Mouse (Mus musculus) gastrocnemius, postnatal 25 days (tissue): ENCODE data around the gene Scaper. TPM values are rescaled to one million over a fixed set of nuclear protein-coding genes. Genes with fewer than 3 reads are reported as not detected.
A peak's percentile ranks its signal among the peaks of the same experiment; 100 is the strongest.

Experiments
- DNase-seq: peaks from one replicate; pipeline ENCODE4 v3.0.0; 2022
- total RNA-seq, 2 experiments: library from RNA; stranded (reverse); gene quantifications; 1 replicate in 1 of 2; 2 replicates in 1 of 2; pipeline ENCODE4 v1.2.3; 2021

The Scaper gene
- total RNA-seq, 2 experiments from 2014 or later: 6.1 TPM

GRCm38 (mm10) chr9:55608701-55609531 lies 329.0 kb downstream of the Scaper start:
- DNase-seq: no peak

- no peak for DNase-seq
Measured at GRCm38 (mm10) chr9:55598594-55598993, 339.3 kb downstream of the Scaper start.

- no peak for DNase-seq
Measured at GRCm38 (mm10) chr9:55586141-55586540, 351.8 kb downstream of the Scaper start.

GRCm38 (mm10) chr9:55581414-55581813 lies 356.5 kb downstream of the Scaper start:
- DNase-seq: no peak

GRCm38 (mm10) chr9:55576571-55576970 lies 361.3 kb downstream of the Scaper start:
- DNase-seq: no peak

GRCm38 (mm10) chr9:55571071-55571470 lies 366.8 kb downstream of the Scaper start:
- no peak for DNase-seq

- no peak for DNase-seq
Measured at GRCm38 (mm10) chr9:55568466-55569159, 369.3 kb downstream of the Scaper start.

GRCm38 (mm10) chr9:55560960-55561359 lies 377.0 kb downstream of the Scaper start:
- DNase-seq: no peak

- no peak for DNase-seq
Measured at GRCm38 (mm10) chr9:55554986-55555385, 382.9 kb downstream of the Scaper start.

GRCm38 (mm10) chr9:55549302-55549890 lies 388.5 kb downstream of the Scaper start:
- no peak for DNase-seq

- DNase-seq: no peak
Measured at GRCm38 (mm10) chr9:55548871-55549270, 389.0 kb downstream of the Scaper start.

GRCm38 (mm10) chr9:55546176-55547010 lies 391.5 kb downstream of the Scaper start:
- peak; percentile 45 for DNase-seq

GRCm38 (mm10) chr9:55545556-55546175 lies 392.3 kb downstream of the Scaper start:
- no peak for DNase-seq

GRCm38 (mm10) chr9:55544861-55545555 lies 392.9 kb downstream of the Scaper start:
- no peak for DNase-seq

- peak; percentile 21 for DNase-seq
Measured at GRCm38 (mm10) chr9:55543703-55544401, 394.1 kb downstream of the Scaper start.

- DNase-seq: no peak
Measured at GRCm38 (mm10) chr9:55543336-55543702, 394.6 kb downstream of the Scaper start.

- no peak for DNase-seq
Measured at GRCm38 (mm10) chr9:55542366-55543325, 395.3 kb downstream of the Scaper start.

- DNase-seq: no peak
Measured at GRCm38 (mm10) chr9:55541681-55542365, 396.1 kb downstream of the Scaper start.

GRCm38 (mm10) chr9:55540888-55541287 lies 397.0 kb downstream of the Scaper start:
- DNase-seq: peak; percentile 28
